28 mouse cellular contexts compared by ENCODE assay signal in the genomic region with DNA sequence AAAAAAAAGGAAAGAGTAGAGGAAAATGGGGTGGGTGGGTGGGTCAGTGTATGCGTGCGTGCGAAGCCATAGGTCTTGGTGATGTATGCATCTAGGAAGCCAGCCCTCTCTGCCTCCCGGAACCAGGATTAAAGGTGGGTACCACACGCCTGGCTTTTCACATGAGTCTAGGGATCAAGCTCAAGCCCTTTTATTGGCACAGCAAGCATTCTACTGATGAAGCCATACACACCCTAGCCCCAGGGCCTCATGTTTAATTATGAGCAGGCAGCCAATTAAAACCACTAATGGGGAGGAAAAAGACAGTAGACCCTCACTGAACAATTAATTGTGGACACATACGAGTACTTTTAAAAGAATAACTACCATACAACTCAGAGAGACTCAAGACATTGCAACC. TPM values are rescaled to one million over a fixed set of nuclear protein-coding genes. Genes with fewer than 3 reads are reported as not detected.
A peak's percentile ranks its signal among the peaks of the same experiment; 100 is the strongest.
DNase-seq lines count a peak whose midpoint lies in the region; ATAC-seq and TF ChIP-seq lines count a peak whose summit lies in the region.
"Had no signal": no experiment of that assay in that cellular context is flagged by ENCODE, and none has a peak within 500 bp of the region (broad histone marks: within the 10 kb centered on the region; RNA-seq: fewer than 3 reads in every experiment).

No protein-coding gene starts in this region.

- H3K9me3 ChIP-seq in midbrain, embryonic 14.5 days (ENCODE audit: control insufficient read depth, low read length) = no peaks in the 10 kb centered on the region
- no peaks in the 10 kb centered on the region for H3K9me3 ChIP-seq in midbrain, embryonic 11.5 days (ENCODE audit: control insufficient read depth, low read length)
- no peaks in the 10 kb centered on the region for H3K9me3 ChIP-seq in forebrain, embryonic 12.5 days
- no peaks in the 10 kb centered on the region for H3K9me3 ChIP-seq in forebrain, embryonic 14.5 days (replicated peaks; ENCODE audit: control insufficient read depth, low read length)
- H3K9me3 ChIP-seq in forebrain, postnatal 0 days (ENCODE audit: low read length) = no peaks in the 10 kb centered on the region
- H3K9me3 ChIP-seq: embryonic facial prominence, embryonic 12.5 days; embryonic facial prominence, embryonic 15.5 days; heart, embryonic 10.5 days; heart, embryonic 13.5 days had no signal

- H3K36me3 ChIP-seq in midbrain, embryonic 14.5 days (ENCODE audit: control insufficient read depth, insufficient read depth, low read length) = no peaks in the 10 kb centered on the region
- H3K36me3 ChIP-seq in midbrain, embryonic 11.5 days (ENCODE audit: control insufficient read depth, insufficient read depth, low read length) = no peaks in the 10 kb centered on the region
- no peaks in the 10 kb centered on the region for H3K36me3 ChIP-seq in forebrain, embryonic 12.5 days (replicated peaks)
- no peaks in the 10 kb centered on the region for H3K36me3 ChIP-seq in forebrain, embryonic 14.5 days (ENCODE audit: control insufficient read depth, insufficient read depth, low read length)
- H3K36me3 ChIP-seq in forebrain, postnatal 0 days (ENCODE audit: insufficient read depth) = no peaks in the 10 kb centered on the region
- no peaks in the 10 kb centered on the region for H3K36me3 ChIP-seq in thymus, adult 2 months (ENCODE audit: control insufficient read depth, insufficient read depth, low read length)
- H3K36me3 ChIP-seq: embryonic facial prominence, embryonic 12.5 days; embryonic facial prominence, embryonic 15.5 days; heart, embryonic 10.5 days; heart, embryonic 13.5 days had no signal

- TF ChIP-seq CTCF in forebrain, postnatal 0 days (IDR thresholded peaks at IDR 0.05; ENCODE audit: low read depth) = no peak
- no peak for TF ChIP-seq CTCF in thymus, adult 2 months (IDR thresholded peaks at IDR 0.05; ENCODE audit: borderline replicate concordance, control insufficient read depth, extremely low read depth, insufficient read depth, low read length, poor library complexity)

- TF ChIP-seq POLR2A in thymus, adult 2 months (IDR thresholded peaks at IDR 0.05; ENCODE audit: control insufficient read depth, extremely low read depth, insufficient read depth, low read length, poor library complexity) = no peak

- H3K27ac ChIP-seq in midbrain, embryonic 14.5 days (replicated peaks; ENCODE audit: low read depth, low read length) = no peak overlapping the region
- no peak overlapping the region for H3K27ac ChIP-seq in midbrain, embryonic 11.5 days (ENCODE audit: low read depth, low read length)
- no peak overlapping the region for H3K27ac ChIP-seq in forebrain, embryonic 12.5 days
- H3K27ac ChIP-seq in forebrain, embryonic 14.5 days (ENCODE audit: low read depth, low read length) = no peak overlapping the region
- peak overlapping the region; percentile 57; the same call in 1 of the 2 replicates for H3K27ac ChIP-seq in forebrain, postnatal 0 days (ENCODE audit: low read depth, low read length)
- H3K27ac ChIP-seq in thymus, adult 2 months (ENCODE audit: control insufficient read depth, insufficient read depth, low read length) = no peak overlapping the region
- H3K27ac ChIP-seq: embryonic facial prominence, embryonic 12.5 days; embryonic facial prominence, embryonic 15.5 days; heart, embryonic 10.5 days; heart, embryonic 13.5 days; hindbrain, embryonic 14.5 days; hindbrain, postnatal 0 days had no signal

- no peak for ATAC-seq in midbrain, embryonic 14.5 days (ENCODE audit: low FRiP score, low TSS enrichment)
- ATAC-seq in midbrain, embryonic 11.5 days (ENCODE audit: low FRiP score) = no peak
- peak; percentile 51; the same call in 1 of the 2 replicates for ATAC-seq in forebrain, embryonic 12.5 days (ENCODE audit: low FRiP score)
- peak; percentile 81 for ATAC-seq in forebrain, embryonic 14.5 days
- ATAC-seq in forebrain, postnatal 0 days = peak; percentile 20; the same call in 1 of the 2 replicates
- ATAC-seq in erythroid progenitor cell, adult 5-6 weeks (replicated peaks; ENCODE audit: low FRiP score, poor library complexity, severe bottlenecking) = no peak
- ATAC-seq: CD4-positive, CD25-positive, alpha-beta regulatory T cell, adult 4 months; hindbrain, postnatal 0 days; inflammation-experienced regulatory T-cells, adult 6 months; intestine, embryonic 16.5 days had no signal

- no peak overlapping the region for H3K9ac ChIP-seq in midbrain, embryonic 14.5 days (replicated peaks; ENCODE audit: low read length)
- no peak overlapping the region for H3K9ac ChIP-seq in midbrain, embryonic 11.5 days (ENCODE audit: low read length)
- H3K9ac ChIP-seq in forebrain, embryonic 12.5 days = no peak overlapping the region
- no peak overlapping the region for H3K9ac ChIP-seq in forebrain, embryonic 14.5 days (ENCODE audit: low read length)
- no peak overlapping the region for H3K9ac ChIP-seq in forebrain, postnatal 0 days
- H3K9ac ChIP-seq: embryonic facial prominence, embryonic 12.5 days; embryonic facial prominence, embryonic 15.5 days; heart, embryonic 13.5 days; hindbrain, embryonic 14.5 days had no signal

- peak; percentile 33 for DNase-seq in midbrain, embryonic 14.5 days
- DNase-seq in midbrain, embryonic 11.5 days (ENCODE audit: low spot score, missing footprints) = no peak
- DNase-seq in forebrain, embryonic 14.5 days (ENCODE audit: low spot score) = peak; percentile 63
- DNase-seq in forebrain, postnatal 0 days = no peak
- no peak for DNase-seq in thymus, adult 2 months
- DNase-seq: adrenal gland, adult 2 months; adrenal gland, postnatal 14 days; cerebellum, adult 11-12 months; cerebellum, adult 8-10 months; cerebellum, postnatal 10 days; gastrocnemius, adult 2 months; gastrocnemius, postnatal 14 days; heart, adult 18-20 months; heart, postnatal 14 days; heart, postnatal 4 days; kidney, adult 18-20 months had no signal

- H3K4me3 ChIP-seq in midbrain, embryonic 14.5 days (replicated peaks; ENCODE audit: low read depth, low read length) = no peak overlapping the region
- no peak overlapping the region for H3K4me3 ChIP-seq in midbrain, embryonic 11.5 days (ENCODE audit: low read depth, low read length)
- no peak overlapping the region for H3K4me3 ChIP-seq in forebrain, embryonic 12.5 days (replicated peaks)
- no peak overlapping the region for H3K4me3 ChIP-seq in forebrain, embryonic 14.5 days (ENCODE audit: low read depth, low read length)
- no peak overlapping the region for H3K4me3 ChIP-seq in forebrain, postnatal 0 days (ENCODE audit: low read depth, low read length)
- H3K4me3 ChIP-seq in thymus, adult 2 months (ENCODE audit: control insufficient read depth, insufficient read depth, low read length) = no peak overlapping the region
- H3K4me3 ChIP-seq: embryonic facial prominence, embryonic 12.5 days; embryonic facial prominence, embryonic 15.5 days; gastrocnemius, adult 2 months; heart, embryonic 10.5 days; heart, embryonic 13.5 days had no signal

- no peaks in the 10 kb centered on the region for H3K27me3 ChIP-seq in midbrain, embryonic 14.5 days (ENCODE audit: control insufficient read depth, insufficient read depth, low read length)
- H3K27me3 ChIP-seq in midbrain, embryonic 11.5 days (ENCODE audit: control insufficient read depth, insufficient read depth, low read length) = no peaks in the 10 kb centered on the region
- no peaks in the 10 kb centered on the region for H3K27me3 ChIP-seq in forebrain, embryonic 12.5 days
- no peaks in the 10 kb centered on the region for H3K27me3 ChIP-seq in forebrain, embryonic 14.5 days (replicated peaks; ENCODE audit: control insufficient read depth, insufficient read depth, low read length)
- no peaks in the 10 kb centered on the region for H3K27me3 ChIP-seq in forebrain, postnatal 0 days (ENCODE audit: insufficient read depth, low read length)
- H3K27me3 ChIP-seq in thymus, adult 2 months (ENCODE audit: control insufficient read depth, insufficient read depth, low read length) = no peaks in the 10 kb centered on the region
- H3K27me3 ChIP-seq: embryonic facial prominence, embryonic 12.5 days; embryonic facial prominence, embryonic 15.5 days; heart, embryonic 13.5 days had no signal

- H3K4me2 ChIP-seq in midbrain, embryonic 14.5 days (ENCODE audit: low read length) = no peak overlapping the region
- no peak overlapping the region for H3K4me2 ChIP-seq in midbrain, embryonic 11.5 days
- H3K4me2 ChIP-seq in forebrain, embryonic 12.5 days = no peak overlapping the region
- no peak overlapping the region for H3K4me2 ChIP-seq in forebrain, embryonic 14.5 days (ENCODE audit: low read length)
- H3K4me2 ChIP-seq in forebrain, postnatal 0 days (ENCODE audit: low read depth) = no peak overlapping the region
- H3K4me2 ChIP-seq: embryonic facial prominence, embryonic 12.5 days; embryonic facial prominence, embryonic 15.5 days; heart, embryonic 13.5 days; hindbrain, embryonic 14.5 days had no signal

- H3K4me1 ChIP-seq in midbrain, embryonic 14.5 days (ENCODE audit: control insufficient read depth, insufficient read depth, low read length) = no peaks in the 10 kb centered on the region
- no peaks in the 10 kb centered on the region for H3K4me1 ChIP-seq in midbrain, embryonic 11.5 days (ENCODE audit: control insufficient read depth, insufficient read depth, low read length)
- peaks cover 3% of the 10 kb centered on the region; the same call in 1 of the 2 replicates for H3K4me1 ChIP-seq in forebrain, embryonic 12.5 days
- H3K4me1 ChIP-seq in forebrain, embryonic 14.5 days (ENCODE audit: control insufficient read depth, insufficient read depth, low read length) = peaks cover 11% of the 10 kb centered on the region
- peaks cover 7% of the 10 kb centered on the region; the same call in 1 of the 2 replicates for H3K4me1 ChIP-seq in forebrain, postnatal 0 days (ENCODE audit: insufficient read depth)
- H3K4me1 ChIP-seq in thymus, adult 2 months (replicated peaks; ENCODE audit: control insufficient read depth, insufficient read depth, low read length) = no peaks in the 10 kb centered on the region; the same call in 1 of the 2 replicates
- H3K4me1 ChIP-seq: embryonic facial prominence, embryonic 12.5 days had no signal

- 69% methylated on average over 6 of the region's 6 CpGs for WGBS in midbrain, embryonic 14.5 days
- WGBS in midbrain, embryonic 11.5 days = 83% methylated on average over 6 of the region's 6 CpGs
- 51% methylated on average over 6 of the region's 6 CpGs for WGBS in forebrain, embryonic 12.5 days
- 25% methylated on average over 6 of the region's 6 CpGs for WGBS in forebrain, embryonic 14.5 days
- WGBS in forebrain, postnatal 0 days = 24% methylated on average over 6 of the region's 6 CpGs
- WGBS in thymus, adult 2 months = 99% methylated on average over 6 of the region's 6 CpGs

RNA-seq across cellular contexts. Expression of a gene that starts 33.2 kb away (rescaled TPM):
- polyA plus RNA-seq in midbrain, embryonic 14.5 days (2014; fragmentation: Nextera tagmentation; extraction: Ambion mirVana) = 0.21 and 0.34 TPM in 2 replicates
- 0.15 and 0.29 TPM in 2 replicates for polyA plus RNA-seq in midbrain, embryonic 11.5 days (2014; fragmentation: Nextera tagmentation; extraction: Ambion mirVana)
- polyA plus RNA-seq in forebrain, embryonic 12.5 days (2016; fragmentation: Nextera tagmentation; extraction: Ambion mirVana) = 0.13 and 0.20 TPM in 2 replicates
- 0.57 and 0.72 TPM in 2 replicates for polyA plus RNA-seq in forebrain, embryonic 14.5 days (2014; fragmentation: Nextera tagmentation; extraction: Ambion mirVana)
- total RNA-seq in forebrain, postnatal 0 days (2014; rRNA removed) = 1.1 and 1.6 TPM in 2 replicates
- polyA plus RNA-seq in forebrain, postnatal 0 days (2015; fragmentation: Nextera tagmentation; extraction: Ambion mirVana) = 1.1 and 1.2 TPM in 2 replicates
- 0.37 and 0.96 TPM in 2 replicates for polyA plus RNA-seq in thymus, adult 2 months (2012; rRNA removed)
- total RNA-seq in erythroid progenitor cell, adult 5-6 weeks (2015; ENCODE audit: low replicate concordance) = not detected in 2 replicates
- not detected in 2 replicates for total RNA-seq in erythroid progenitor cell, adult 5-6 weeks (2017; ENCODE audit: low replicate concordance)
- total RNA-seq: MEL had no signal

RNA-seq across cellular contexts. Expression of a gene that starts 33.2 kb away (rescaled TPM):
- 0.11 TPM in 1 of 2 replicates, not detected in the other for polyA plus RNA-seq in midbrain, embryonic 14.5 days (2014; fragmentation: Nextera tagmentation; extraction: Ambion mirVana)
- 0.67 and 0.91 TPM in 2 replicates for polyA plus RNA-seq in midbrain, embryonic 11.5 days (2014; fragmentation: Nextera tagmentation; extraction: Ambion mirVana)
- 0.57 and 1.2 TPM in 2 replicates for polyA plus RNA-seq in forebrain, embryonic 12.5 days (2016; fragmentation: Nextera tagmentation; extraction: Ambion mirVana)
- polyA plus RNA-seq in forebrain, embryonic 14.5 days (2014; fragmentation: Nextera tagmentation; extraction: Ambion mirVana) = 1.1 and 1.3 TPM in 2 replicates
- total RNA-seq in forebrain, postnatal 0 days (2014; rRNA removed) = 0.67 and 2.8 TPM in 2 replicates
- 0.34 and 1.2 TPM in 2 replicates for polyA plus RNA-seq in forebrain, postnatal 0 days (2015; fragmentation: Nextera tagmentation; extraction: Ambion mirVana)
- polyA plus RNA-seq in thymus, adult 2 months (2012; rRNA removed) = 3.8 and 7.0 TPM in 2 replicates
- not detected in 2 replicates for total RNA-seq in erythroid progenitor cell, adult 5-6 weeks (2015; ENCODE audit: low replicate concordance)
- total RNA-seq in erythroid progenitor cell, adult 5-6 weeks (2017; ENCODE audit: low replicate concordance) = not detected in 2 replicates
- total RNA-seq: hindbrain, postnatal 0 days; MEL had no signal

RNA-seq across cellular contexts. Expression of a gene that starts 37.1 kb away (rescaled TPM):
- 0.07 and 0.12 TPM in 2 replicates for polyA plus RNA-seq in midbrain, embryonic 14.5 days (2014; fragmentation: Nextera tagmentation; extraction: Ambion mirVana)
- polyA plus RNA-seq in midbrain, embryonic 11.5 days (2014; fragmentation: Nextera tagmentation; extraction: Ambion mirVana) = 0.43 and 0.48 TPM in 2 replicates
- 0.58 and 0.59 TPM in 2 replicates for polyA plus RNA-seq in forebrain, embryonic 12.5 days (2016; fragmentation: Nextera tagmentation; extraction: Ambion mirVana)
- polyA plus RNA-seq in forebrain, embryonic 14.5 days (2014; fragmentation: Nextera tagmentation; extraction: Ambion mirVana) = 0.51 and 0.99 TPM in 2 replicates
- 2.6 and 2.8 TPM in 2 replicates for total RNA-seq in forebrain, postnatal 0 days (2014; rRNA removed)
- 0.57 and 0.67 TPM in 2 replicates for polyA plus RNA-seq in forebrain, postnatal 0 days (2015; fragmentation: Nextera tagmentation; extraction: Ambion mirVana)
- 3.8 and 5.4 TPM in 2 replicates for polyA plus RNA-seq in thymus, adult 2 months (2012; rRNA removed)
- total RNA-seq in erythroid progenitor cell, adult 5-6 weeks (2015; ENCODE audit: low replicate concordance) = 1.3 TPM in 1 of 2 replicates, not detected in the other
- 0.53 TPM in 1 of 2 replicates, not detected in the other for total RNA-seq in erythroid progenitor cell, adult 5-6 weeks (2017; ENCODE audit: low replicate concordance)
- total RNA-seq: MEL had no signal

Comparison
In these comparisons a context has a peak if more than half of its experiments do, and no peak if none do; other contexts are left out.
1. DNase-seq: peak in midbrain, embryonic 14.5 days (single experiment) and forebrain, embryonic 14.5 days (single experiment); none in midbrain, embryonic 11.5 days (single experiment), forebrain, postnatal 0 days (single experiment) and thymus, adult 2 months (single experiment).
2. ATAC-seq: peak in forebrain, embryonic 12.5 days (single experiment), forebrain, embryonic 14.5 days (single experiment) and forebrain, postnatal 0 days (single experiment); none in midbrain, embryonic 14.5 days (single experiment), midbrain, embryonic 11.5 days (single experiment) and erythroid progenitor cell, adult 5-6 weeks (single experiment).